Mouse (Mus musculus) stomach, postnatal 0 days (tissue): ENCODE data around the gene Ptprt.

Experiments
- CTCF ChIP-seq: IDR thresholded peaks from 2 replicates; pipeline ENCODE4 v1.5.1; 2016; ENCODE audit warnings: antibody characterized with exemption, low read depth, mild to moderate bottlenecking, moderate library complexity
- EP300 ChIP-seq: optimal IDR thresholded peaks from 2 replicates; pipeline ENCODE3; 2016; ENCODE audit warnings: antibody characterized with exemption

DNA sequence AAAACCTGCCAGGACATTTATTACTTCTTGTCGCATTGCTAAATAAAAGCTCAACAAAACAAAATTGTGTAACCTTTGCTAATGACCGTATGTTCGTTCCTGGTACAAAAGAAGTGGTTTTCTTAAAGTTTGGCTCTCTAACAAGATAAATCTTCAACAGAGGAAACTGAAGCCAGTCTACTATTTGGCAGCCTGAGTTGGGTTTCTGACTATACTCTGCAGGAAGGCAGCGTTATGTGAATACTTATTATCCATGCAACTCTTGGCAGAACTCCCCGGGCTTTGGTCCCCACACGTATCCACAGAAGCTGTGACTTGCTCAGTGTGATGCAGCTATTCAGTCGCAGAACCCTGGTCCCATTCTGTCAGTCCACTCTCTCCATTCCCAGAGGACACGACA, 112.6 kb downstream of the Ptprt start:
- TF ChIP-seq CTCF (no peak), EP300 (no peak)
